Mouse (Mus musculus) kidney, adult 11 months (tissue): ENCODE measurements at regions not wholly inside any gene's neighbourhood (a gene's known extent, or its start where the extent isn't known, plus 50 kb on each side); places are given as distances from the start of the nearest gene placed in this dataset.

ENCODE experiments used
- DNase-seq: peaks from one replicate; pipeline ENCODE4 v3.0.0; 2022

DNA sequence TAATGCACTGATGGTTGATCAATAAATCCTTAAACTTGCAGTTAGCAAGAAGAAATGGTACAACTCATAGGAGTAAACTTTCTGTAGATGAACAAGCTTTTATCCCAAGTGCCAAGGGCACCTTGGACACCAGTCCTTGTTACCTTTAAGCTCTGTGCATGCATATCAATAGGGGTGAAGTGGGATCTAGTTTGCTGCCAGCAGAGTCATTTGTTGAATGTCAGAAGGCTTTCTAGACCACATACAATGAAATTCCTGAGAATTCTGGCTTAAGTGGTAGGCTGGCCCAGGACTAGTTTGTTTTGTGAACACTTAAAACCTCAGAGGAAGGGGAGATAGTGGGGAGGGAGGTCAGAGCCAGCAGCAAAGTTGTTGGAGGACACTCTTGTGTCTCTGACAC lies 437.9 kb upstream of the 4930412O13Rik start:
- no peak for DNase-seq

- DNase-seq, result no peak
Measured at GRCm38 (mm10) chr2:9445826-9446225, 435.2 kb upstream of the 4930412O13Rik start.

DNA sequence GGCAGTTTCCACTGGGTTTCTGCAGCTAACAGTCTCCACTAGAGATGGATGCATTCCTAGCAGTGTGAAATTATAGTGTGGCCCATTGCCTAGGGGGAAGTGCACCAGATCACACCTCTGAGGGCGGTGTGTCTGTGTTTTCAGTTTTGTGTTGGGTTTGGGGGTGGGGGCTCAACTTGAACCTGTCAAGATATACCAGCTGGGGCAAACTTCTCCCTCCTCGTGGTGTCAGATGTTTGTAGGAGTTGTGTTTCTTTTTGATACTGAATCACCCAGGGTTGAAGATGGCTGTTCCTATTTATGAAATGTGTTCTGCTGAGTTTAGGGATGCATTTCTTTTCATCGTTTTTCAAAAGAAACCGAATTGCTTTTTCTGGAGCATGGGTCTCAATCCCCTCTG lies 416.6 kb upstream of the 4930412O13Rik start:
- DNase-seq, result no peak

- no peak for DNase-seq
Measured at GRCm38 (mm10) chr2:9464818-9465217, 416.2 kb upstream of the 4930412O13Rik start.

DNA sequence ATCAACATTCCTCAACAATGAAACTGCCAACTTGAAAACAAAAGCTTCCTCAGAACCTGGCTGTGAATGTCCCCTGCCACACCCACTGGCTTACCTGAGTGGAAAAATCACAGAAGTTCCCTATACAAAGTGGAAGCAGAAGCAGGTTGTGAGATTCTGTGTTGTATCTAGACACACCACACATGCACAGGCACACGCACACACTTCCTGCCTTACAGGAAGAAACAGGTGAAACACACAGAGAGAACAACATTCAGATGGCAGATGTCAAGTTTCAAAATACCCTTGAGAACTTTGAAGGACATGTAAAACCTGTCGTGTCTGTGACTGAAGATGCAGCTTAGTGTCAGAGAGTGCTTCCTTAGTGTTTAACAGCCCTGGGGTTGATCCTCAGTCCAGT lies 413.5 kb upstream of the 4930412O13Rik start:
- DNase-seq, result no peak

- no peak for DNase-seq
Measured at GRCm38 (mm10) chr2:9468651-9469050, 412.4 kb upstream of the 4930412O13Rik start.

GRCm38 (mm10) chr2:9481678-9482345 lies 399.2 kb upstream of the 4930412O13Rik start:
- DNase-seq, result no peak

DNA sequence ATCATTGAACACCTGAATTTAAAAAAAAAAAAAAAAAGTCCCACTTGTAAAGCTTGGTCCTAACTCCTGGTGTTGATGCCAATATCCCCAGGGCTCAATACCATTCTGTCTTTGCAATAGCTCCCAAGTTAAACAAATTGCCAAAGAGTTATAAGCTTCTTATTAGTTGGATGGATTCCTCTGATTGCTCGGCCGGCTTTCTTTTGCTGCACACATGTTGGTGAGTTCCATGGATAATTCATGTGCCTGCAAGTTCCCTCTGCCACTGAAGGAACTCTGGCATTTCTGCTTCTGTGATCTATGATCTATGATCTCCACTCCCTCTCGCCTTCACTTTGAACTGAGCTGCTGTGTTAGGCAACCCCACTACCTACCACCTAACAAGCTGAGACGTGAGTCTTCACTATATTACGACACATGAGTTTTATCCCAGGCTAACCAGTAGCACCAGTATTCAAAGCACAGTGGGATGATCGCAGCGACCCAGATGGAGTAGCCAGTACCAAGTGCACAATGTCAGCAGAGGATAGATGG lies 393.6 kb upstream of the 4930412O13Rik start:
- DNase-seq, result no peak

- no peak for DNase-seq
Measured at GRCm38 (mm10) chr2:9493606-9494145, 387.4 kb upstream of the 4930412O13Rik start.

- DNase-seq, result no peak
Measured at GRCm38 (mm10) chr2:9520045-9520444, 361.0 kb upstream of the 4930412O13Rik start.

DNA sequence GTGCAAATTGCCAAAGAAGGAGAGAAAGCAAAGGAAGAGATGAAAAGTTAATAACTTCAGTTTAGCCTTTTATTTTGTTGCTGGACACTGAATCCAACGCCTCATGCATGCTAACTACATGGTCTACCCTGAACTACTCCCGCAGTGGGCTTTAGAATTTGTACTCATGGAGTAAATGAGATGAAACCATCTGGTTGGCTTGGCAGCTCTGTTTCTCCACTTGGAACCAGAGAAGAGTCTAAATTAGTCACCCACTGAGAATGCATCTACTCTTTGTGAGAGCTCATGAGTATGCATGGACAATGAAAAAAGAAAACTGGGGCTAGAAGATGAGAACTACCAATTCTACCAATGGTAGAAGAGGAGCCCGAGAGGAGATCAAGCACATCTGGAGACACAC lies 355.1 kb upstream of the 4930412O13Rik start:
- no peak for DNase-seq

DNA sequence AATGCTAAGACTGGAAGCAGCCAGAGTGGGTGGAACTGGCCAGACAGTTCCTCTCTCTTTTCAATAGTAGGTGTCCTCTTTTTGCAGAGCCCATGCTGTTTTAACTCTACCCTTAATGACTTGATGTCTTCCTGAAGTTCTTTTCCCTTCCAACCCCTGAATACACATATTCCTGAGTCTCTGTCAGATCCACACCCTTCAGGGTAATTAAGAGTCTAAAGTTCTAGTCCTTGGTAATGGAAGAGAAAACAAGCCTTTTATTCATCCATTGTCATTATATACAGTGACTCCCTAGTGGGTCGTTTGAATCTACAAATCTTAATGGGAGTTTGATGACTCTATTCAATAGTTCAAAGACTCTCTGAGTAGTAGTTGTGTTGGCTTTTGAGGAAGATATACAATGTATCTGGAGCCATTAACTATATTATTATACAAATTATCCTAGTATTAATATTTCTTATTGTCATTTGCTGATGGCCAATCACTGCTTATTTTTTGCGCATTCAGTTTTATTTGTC lies 345.9 kb upstream of the 4930412O13Rik start:
- no peak for DNase-seq

- no peak for DNase-seq
Measured at GRCm38 (mm10) chr2:9547771-9548590, 333.1 kb upstream of the 4930412O13Rik start.

- no peak for DNase-seq
Measured at GRCm38 (mm10) chr2:9553313-9553712, 327.7 kb upstream of the 4930412O13Rik start.

- no peak for DNase-seq
Measured at GRCm38 (mm10) chr2:9564487-9565043, 316.5 kb upstream of the 4930412O13Rik start.

DNA sequence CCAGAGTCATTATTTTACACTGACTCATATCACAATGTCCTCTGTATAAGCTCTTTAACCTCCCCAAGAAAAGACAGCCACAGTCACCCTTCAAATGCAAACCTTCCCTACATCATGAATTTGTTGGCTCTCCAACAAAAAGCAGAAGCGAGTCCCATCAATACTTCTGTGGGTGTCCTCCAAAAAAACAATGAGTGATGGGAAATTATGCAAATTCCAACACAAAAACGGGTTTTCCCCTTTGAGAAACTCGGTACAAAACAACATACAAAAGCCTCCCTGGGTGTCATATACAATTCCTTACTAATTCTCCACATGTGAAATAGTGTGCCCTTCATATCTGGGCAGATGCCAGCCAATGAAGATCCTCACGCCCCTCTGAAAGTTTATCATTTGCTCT lies 311.8 kb upstream of the 4930412O13Rik start:
- DNase-seq, result no peak

DNA sequence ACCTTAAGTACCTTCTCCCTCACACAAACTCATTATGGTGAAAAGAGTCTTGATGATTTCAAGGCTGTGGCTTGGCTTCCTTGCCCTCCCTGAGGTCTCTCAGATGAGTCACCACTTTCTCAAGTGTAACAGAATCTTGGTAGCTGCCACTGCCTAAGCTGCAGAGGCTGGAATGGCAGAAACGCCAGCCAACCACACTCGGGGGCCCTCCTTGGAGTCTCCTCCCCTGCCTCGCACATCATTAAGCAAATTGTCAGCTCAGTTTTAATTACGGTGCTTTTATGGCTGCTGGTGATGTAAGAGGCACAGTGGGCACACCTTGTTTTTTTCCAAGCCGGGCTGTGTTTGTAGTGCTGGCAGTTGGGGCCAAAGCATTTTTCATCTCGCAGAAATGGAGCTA lies 306.9 kb upstream of the 4930412O13Rik start:
- DNase-seq, result peak; percentile 56

- no peak for DNase-seq
Measured at GRCm38 (mm10) chr2:9574651-9575050, 306.4 kb upstream of the 4930412O13Rik start.

- no peak for DNase-seq
Measured at GRCm38 (mm10) chr2:9577868-9578267, 303.2 kb upstream of the 4930412O13Rik start.

- DNase-seq, result no peak
Measured at GRCm38 (mm10) chr2:9587389-9587788, 293.7 kb upstream of the 4930412O13Rik start.

DNA sequence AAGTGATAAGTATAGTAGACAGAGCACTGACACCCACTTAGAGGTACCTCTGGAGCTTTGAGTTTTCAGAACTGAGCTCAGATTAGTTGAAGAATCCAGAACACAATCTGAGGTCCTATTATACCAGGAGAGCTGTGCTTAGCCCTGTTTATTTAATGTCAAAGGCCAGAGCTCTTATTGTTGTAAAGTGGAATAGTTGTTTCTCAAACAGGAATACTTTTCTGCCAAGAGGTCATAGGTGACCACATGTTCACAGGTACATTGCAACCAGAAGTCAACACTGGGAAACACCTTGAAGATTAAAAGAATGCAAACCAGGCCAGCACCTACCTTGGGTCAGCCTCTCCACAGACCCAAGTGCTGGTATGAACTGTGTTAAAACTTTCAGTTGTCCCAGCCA lies 291.9 kb upstream of the 4930412O13Rik start:
- DNase-seq, result no peak

- DNase-seq, result no peak
Measured at GRCm38 (mm10) chr2:9592531-9592930, 288.5 kb upstream of the 4930412O13Rik start.

DNA sequence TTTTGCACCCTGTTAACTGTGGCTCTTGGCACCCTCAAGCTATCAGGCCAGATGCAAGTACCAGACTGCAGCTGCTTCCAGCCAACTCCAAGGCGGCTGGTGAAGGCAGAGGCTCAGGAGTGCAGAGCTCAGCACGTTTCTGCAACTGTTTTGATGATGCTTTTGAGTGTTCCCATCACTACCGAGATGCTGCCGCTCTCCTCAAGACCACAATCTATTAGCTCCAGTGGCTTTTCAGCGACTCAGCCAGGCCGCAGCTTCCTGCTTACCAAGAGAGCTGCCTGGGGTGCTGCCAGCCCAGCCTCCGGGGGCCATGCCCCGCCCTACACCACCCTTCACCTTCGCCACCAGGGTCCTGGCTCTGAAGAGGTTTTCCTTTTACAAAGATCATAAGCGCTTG lies 287.1 kb upstream of the 4930412O13Rik start:
- no peak for DNase-seq
